Mouse (Mus musculus): Measurements from ENCODE around the gene Cyp2b19. TPM values are rescaled to one million over a fixed set of nuclear protein-coding genes. Genes with fewer than 3 reads are reported as not detected.

Gene Cyp2b19
- polyA plus RNA-seq, 1 experiment from 2014 or later, result 0.82 TPM

DNA sequence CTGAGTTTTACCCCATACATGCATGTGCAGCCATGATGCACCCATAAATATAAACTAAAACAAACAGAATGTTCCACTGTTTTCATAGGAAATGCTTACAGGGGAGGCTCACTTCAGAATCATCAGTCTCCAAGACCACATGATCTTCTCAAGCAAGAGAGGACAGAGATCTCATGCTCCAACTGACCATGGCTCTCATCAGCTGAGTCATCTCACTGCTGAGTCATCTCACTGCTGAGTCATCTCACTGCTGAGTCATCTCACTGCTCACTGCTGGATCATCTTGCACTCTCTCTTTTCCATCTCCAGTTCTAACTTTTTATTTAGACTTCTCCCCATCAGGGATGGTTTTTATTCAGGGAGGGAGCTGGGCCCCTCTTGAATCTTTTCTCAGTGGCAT lies 43.2 kb downstream of the Cyp2b19 start:
- ATAC-seq (ENCODE audit: low read depth), result no peak
- no peak overlapping the region for H3K4me2 ChIP-seq (ENCODE audit: low read depth, low read length)

GRCm38 (mm10) chr7:26800996-26801395 lies 44.1 kb downstream of the Cyp2b19 start:
- Histone ChIP-seq H3K4me3 (ENCODE audit: low read depth, low read length) (no peak overlapping the region), H3K27me3 (ENCODE audit: control insufficient read depth, insufficient read depth, low read length) (no peaks in the 10 kb centered on the region), H3K4me1 (ENCODE audit: control insufficient read depth, insufficient read depth, low read length) (no peaks in the 10 kb centered on the region), H3K9me3 (ENCODE audit: control insufficient read depth, low read length) (no peaks in the 10 kb centered on the region), H3K36me3 (ENCODE audit: control insufficient read depth, insufficient read depth, low read length) (no peaks in the 10 kb centered on the region), H3K27ac (ENCODE audit: low read depth, low read length) (no peak overlapping the region), H3K4me2 (ENCODE audit: low read depth, low read length) (no peak overlapping the region), H3K9ac (replicated peaks; ENCODE audit: low read depth, low read length) (no peak overlapping the region)
- ATAC-seq (ENCODE audit: low read depth), result no peak
- 94% methylated on average over 1 of the region's 1 CpGs for WGBS

More for the DNA sequence above, 43.2 kb downstream of the Cyp2b19 start:
- Histone ChIP-seq H3K4me1 (ENCODE audit: control insufficient read depth, insufficient read depth, low read length) (no peaks in the 10 kb centered on the region), H3K36me3 (ENCODE audit: control insufficient read depth, insufficient read depth, low read length) (no peaks in the 10 kb centered on the region), H3K27ac (ENCODE audit: low read depth, low read length) (no peak overlapping the region), H3K4me3 (ENCODE audit: low read depth, low read length) (no peak overlapping the region), H3K9ac (replicated peaks; ENCODE audit: low read depth, low read length) (no peak overlapping the region), H3K9me3 (ENCODE audit: control insufficient read depth, low read length) (no peaks in the 10 kb centered on the region), H3K27me3 (ENCODE audit: control insufficient read depth, insufficient read depth, low read length) (no peaks in the 10 kb centered on the region)

- no peaks in the 10 kb centered on the region for H3K4me1 ChIP-seq (ENCODE audit: control insufficient read depth, insufficient read depth, low read length)
- no peaks in the 10 kb centered on the region for H3K9me3 ChIP-seq (ENCODE audit: control insufficient read depth, low read length)
- H3K27ac ChIP-seq (ENCODE audit: low read depth, low read length), result no peak within 1 kb of the TSS
- no peaks in the 10 kb centered on the region for H3K27me3 ChIP-seq (ENCODE audit: control insufficient read depth, insufficient read depth, low read length)
- no peaks in the 10 kb centered on the region for H3K36me3 ChIP-seq (ENCODE audit: control insufficient read depth, insufficient read depth, low read length)
- WGBS, result 95% methylated on average over 2 of the region's 2 CpGs
- H3K9ac ChIP-seq (replicated peaks; ENCODE audit: low read depth, low read length), result no peak within 1 kb of the TSS
- H3K4me2 ChIP-seq (ENCODE audit: low read depth, low read length), result no peak within 1 kb of the TSS
- ATAC-seq (ENCODE audit: low read depth), result no peak
- H3K4me3 ChIP-seq (ENCODE audit: low read depth, low read length), result no peak within 1 kb of the TSS
These were observed 51.6 kb downstream of the Cyp2b19 start, which contains the start of gene Cyp2g1 for GRCm38 (mm10) chr7:26808592-26808991. Cyp2g1 (plus strand) TSS chr7:26808892.

Other genes with a start within 250 kb of the Cyp2b19 start
- not detected in 2 replicates for gene Nlrp9a, start 222.1 kb upstream of the Cyp2b19 start, polyA plus RNA-seq (2014; fragmentation: Nextera tagmentation; extraction: Ambion mirVana)
- gene Vmn1r185, start 138.7 kb upstream of the Cyp2b19 start, polyA plus RNA-seq (2014; fragmentation: Nextera tagmentation; extraction: Ambion mirVana), result not detected in 2 replicates
- gene Cyp2b23, start 70.7 kb upstream of the Cyp2b19 start, polyA plus RNA-seq (2014; fragmentation: Nextera tagmentation; extraction: Ambion mirVana), result not detected in 2 replicates
- not detected in 2 replicates for gene Cyp2g1, start 51.8 kb downstream of the Cyp2b19 start, polyA plus RNA-seq (2014; fragmentation: Nextera tagmentation; extraction: Ambion mirVana)
- 0.50 TPM in 1 of 2 replicates, not detected in the other for gene Cyp2a5, start 78.2 kb downstream of the Cyp2b19 start, polyA plus RNA-seq (2014; fragmentation: Nextera tagmentation; extraction: Ambion mirVana)
- gene Cyp2a22, start 182.2 kb downstream of the Cyp2b19 start, polyA plus RNA-seq (2014; fragmentation: Nextera tagmentation; extraction: Ambion mirVana), result not detected in 2 replicates